Mouse (Mus musculus): Measurements from ENCODE around the gene Zdhhc5.
A peak's percentile ranks its signal among the peaks of the same experiment; 100 is the strongest.

Gene Zdhhc5

GRCm38 (mm10) chr2:84714811-84715561 lies at the start of gene Zdhhc5:
TSS of gene Zdhhc5 (minus strand) at chr2:84715180.
- DNase-seq, result peak; percentile 98 to 99

- no peak for DNase-seq
These were observed 47.8 kb upstream of the Zdhhc5 start for GRCm38 (mm10) chr2:84762818-84763217.

GRCm38 (mm10) chr2:84762295-84762694 lies 47.3 kb upstream of the Zdhhc5 start:
- DNase-seq, result no peak

DNA sequence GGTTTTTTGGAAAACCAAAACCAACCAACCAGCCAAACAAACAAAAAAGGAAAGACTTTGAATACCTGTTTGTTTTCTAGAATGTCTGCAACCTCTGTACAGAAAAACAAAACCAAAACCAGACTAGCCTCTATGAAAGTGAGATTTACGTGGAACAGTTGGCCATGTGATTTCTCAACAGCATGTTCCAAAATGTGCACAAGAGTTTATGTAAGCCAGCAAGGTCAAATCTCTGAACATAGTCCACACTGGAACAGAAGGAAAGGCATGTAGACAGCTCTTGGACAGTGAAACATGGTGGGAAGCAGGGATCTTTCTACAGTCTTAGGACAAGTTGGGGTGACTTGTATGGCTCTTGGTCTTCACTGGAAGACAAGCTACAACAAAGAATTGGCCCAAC lies 46.9 kb upstream of the Zdhhc5 start:
- no peak for DNase-seq

DNA sequence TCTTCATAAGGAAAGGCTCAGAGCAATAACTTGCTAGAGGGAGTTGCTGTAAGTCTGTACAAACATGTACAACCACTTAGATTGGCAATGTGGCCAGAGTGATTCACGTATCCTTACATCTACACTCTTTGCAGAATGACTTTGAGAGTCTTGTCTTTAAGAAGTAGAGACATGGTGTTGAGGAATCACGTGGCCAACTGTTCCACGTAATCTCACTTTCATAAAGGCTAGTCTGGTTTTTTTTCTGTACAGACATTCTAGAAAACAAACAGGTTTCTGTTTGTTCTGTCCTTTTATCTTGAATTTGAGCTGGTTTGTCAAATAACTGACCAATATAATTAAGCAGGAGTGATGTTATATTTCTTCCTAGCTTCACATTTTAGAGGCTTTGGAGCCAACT lies 46.3 kb upstream of the Zdhhc5 start:
- DNase-seq, result no peak

- no peak for DNase-seq
These were observed 45.8 kb upstream of the Zdhhc5 start for GRCm38 (mm10) chr2:84760777-84761176.

DNA sequence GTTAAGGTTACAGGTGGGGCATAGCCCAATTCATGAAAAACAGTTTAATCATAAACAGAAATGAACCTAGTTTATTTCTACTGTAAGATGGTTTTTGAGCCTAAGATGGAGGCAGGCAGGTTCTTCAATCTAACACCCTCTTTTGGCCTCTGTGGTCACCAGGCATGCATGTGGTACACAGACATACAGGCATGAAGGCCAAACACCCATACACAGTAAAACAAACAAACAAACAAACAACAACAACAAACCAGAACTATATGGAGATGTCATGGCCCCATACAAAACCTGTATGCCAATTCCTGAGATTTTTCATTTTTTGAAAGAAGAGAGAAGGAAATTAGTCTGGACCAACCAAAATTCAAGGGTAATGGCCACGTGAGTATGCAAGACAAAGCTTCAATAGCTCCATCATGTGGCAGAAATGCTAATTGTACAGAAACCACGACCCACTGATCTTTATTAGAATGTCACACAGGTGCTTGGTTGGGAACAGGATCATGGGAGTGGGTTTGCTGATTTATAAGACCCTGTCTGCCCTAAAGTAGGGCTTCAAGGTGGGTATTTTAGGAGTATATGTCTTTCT lies 43.7 kb upstream of the Zdhhc5 start:
- peak in 1 of 2 experiments; percentile 48 for DNase-seq

DNA sequence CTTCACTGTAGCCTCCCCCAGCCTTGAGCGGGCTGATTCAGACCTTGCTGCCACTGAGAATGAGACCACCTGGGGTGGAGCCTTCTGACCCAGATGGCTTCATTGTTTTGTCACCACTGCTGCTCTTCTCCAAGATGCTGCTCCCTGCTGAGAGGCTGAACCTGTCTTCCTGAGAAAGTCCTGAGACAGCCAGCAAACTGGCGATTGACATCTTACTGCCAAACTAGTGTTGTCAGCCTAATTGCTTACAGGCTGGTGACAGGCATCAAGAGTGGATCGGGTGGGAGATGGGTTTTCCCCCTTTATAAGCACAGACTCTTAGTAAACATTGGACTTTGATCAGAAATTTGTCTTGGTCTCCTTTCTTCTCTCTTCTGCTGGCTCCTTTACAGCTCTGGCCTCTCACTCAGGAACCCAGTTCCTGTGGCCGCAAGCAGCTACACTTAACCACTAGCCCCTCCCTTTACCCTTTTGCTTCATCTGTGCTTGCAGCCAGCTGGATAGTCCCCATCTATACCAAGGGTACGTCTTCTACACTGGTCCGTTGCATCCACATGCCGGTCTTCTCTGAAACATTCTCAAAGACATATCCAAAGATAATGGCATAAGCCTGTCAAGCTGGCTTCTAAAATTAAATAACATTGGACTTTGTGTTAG lies 42.2 kb upstream of the Zdhhc5 start:
- DNase-seq, result no peak

DNA sequence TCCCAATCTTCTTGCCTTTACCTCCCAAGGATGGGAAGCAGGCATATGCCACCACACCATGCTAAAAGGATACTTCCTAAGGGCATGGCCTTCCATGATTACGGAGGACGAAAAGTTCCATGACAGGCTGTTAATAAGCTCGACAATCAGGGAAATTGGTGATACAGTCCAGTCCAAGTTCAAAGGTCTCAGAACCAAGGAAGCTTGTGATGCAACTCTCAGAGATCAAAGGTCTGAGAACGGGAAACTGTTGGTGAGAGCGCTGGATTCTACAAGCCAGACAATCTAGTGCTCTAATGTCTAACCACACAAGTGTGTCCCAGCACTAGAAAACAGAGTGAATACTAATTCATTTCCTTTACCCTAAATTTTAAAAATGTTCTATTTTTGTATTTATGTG lies 41.3 kb upstream of the Zdhhc5 start:
- DNase-seq, result no peak

DNA sequence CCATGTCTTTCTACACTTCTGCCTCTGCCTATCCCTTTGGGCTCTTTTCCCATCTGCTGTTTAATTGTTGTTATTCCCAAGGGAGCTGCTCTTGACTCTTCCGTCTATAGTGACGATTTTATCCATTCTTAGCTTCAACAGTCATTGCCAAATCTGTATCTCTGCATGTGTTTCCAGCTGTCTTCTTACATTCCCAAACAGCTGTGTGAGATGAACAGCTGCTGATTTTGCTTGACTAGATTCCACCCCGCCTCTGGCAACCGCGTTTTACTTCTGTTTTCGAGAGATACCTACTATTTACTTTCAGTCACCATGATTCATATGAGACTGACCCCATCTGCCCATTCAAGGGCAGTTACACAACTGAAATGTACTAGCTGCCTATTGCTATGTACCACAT lies 35.1 kb upstream of the Zdhhc5 start:
- peak; percentile 38 to 46 for DNase-seq

- DNase-seq, result peak in 1 of 2 experiments; percentile 31
These were observed 29.1 kb upstream of the Zdhhc5 start for GRCm38 (mm10) chr2:84744126-84744525.

DNA sequence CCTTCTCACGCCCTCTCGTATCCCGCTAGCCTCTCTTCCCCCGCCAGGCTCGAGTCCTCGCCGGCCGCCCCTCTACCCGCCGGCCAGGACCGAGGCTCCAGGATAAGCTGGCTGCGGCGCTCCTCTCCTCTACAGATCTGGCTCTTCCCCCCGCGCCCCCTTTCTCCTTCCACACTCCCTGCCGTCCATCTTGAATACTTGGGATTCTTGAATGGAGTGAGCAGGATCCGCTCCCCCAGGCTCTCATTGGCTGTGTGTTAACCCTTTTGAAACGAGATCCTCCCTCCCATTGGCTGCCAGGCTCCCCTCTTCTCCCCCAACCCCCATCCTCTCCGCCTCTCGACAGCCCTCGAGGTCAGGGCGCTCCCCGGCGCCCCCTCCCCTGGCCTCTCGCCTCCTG lies 28.6 kb upstream of the Zdhhc5 start, which contains the start of gene Gm19426:
Gm19426 (minus strand) TSS at position 95 of the 400 bp plus-strand sequence.
- peak; percentile 77 to 84 for DNase-seq

GRCm38 (mm10) chr2:84742451-84743283 lies 27.7 kb upstream of the Zdhhc5 start:
- DNase-seq, result peak in 1 of 2 experiments; percentile 9

GRCm38 (mm10) chr2:84741841-84742450 lies 27.0 kb upstream of the Zdhhc5 start:
- DNase-seq, result peak; percentile 54 to 66

DNA sequence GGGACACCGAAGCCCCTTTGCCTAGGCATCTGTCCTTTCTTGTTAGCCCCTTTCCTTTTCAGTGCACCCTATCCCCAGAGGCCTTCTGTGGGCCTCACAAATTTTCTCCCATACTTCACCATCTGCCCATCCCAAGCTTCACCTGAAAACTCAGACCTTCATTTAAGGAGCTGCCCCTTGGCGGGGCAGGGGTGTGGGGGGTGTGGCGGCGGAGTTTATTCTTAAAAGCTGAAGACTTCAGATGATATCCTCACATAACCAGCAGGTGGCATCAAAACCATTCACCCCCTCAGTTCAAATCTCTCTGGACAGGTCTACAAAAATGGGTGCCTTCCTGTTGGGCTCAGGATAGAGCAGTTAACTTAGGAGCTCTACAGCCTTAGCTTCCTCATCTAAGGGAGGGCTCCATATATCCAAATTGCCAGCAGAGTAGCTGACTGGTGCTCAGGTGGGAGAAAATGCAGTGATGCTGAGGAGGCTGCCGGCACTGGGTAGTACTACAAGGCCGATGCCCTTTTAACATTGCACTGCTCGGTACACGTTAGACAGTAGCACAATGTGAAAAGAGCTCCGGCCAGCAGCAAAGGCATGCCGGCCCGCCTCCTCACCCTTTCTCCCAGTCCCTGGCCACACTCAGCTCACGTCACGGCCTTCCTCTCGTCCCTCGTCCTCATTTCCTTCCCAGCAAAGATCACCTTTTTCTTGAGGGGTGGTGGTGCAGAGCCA lies 25.8 kb upstream of the Zdhhc5 start:
- peak in 1 of 2 experiments; percentile 15 for DNase-seq

GRCm38 (mm10) chr2:84738271-84738911 lies 23.4 kb upstream of the Zdhhc5 start:
- peak; percentile 35 to 63 for DNase-seq

GRCm38 (mm10) chr2:84737451-84737925 lies 22.5 kb upstream of the Zdhhc5 start:
- no peak for DNase-seq

DNA sequence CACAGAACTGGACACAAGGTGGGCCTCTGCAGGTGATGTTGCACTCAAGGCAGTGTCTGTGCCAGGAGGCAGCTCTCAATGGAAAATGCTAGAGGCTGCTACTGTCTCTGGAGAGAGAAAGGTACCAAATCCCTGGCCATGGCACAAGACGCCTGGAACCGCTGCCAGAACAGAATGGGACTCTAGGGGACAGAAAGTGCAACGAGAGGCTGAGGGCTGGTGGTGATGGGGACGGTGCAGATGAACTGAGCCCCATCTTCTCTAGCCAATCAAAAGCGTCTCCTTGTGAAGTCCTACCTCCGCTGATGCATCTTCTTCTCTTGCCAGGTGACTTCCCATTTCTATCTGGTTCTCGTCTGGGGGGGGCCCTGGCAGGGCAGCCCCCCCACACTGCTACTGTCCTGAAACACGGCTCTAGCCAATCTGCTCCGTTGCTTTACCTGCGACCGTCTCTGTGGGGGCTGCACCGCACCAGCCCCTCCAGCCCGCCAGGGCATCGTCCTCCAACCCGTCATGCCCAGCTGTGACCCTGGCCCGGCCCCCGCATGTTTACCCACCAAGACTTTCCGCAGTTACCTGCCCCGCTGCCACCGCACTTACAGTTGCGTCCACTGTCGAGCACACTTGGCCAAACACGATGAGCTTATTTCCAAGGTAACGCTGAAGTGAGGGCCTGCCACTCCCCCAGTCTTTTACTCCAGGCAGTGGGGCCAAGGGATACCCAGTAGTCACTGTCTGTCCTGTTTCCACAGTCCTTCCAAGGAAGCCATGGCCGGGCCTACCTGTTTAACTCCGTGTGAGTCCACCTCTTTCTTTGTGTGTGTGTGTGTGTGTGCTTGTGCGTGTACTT lies 21.6 kb upstream of the Zdhhc5 start:
- DNase-seq, result no peak

GRCm38 (mm10) chr2:84735346-84735920 lies 20.5 kb upstream of the Zdhhc5 start:
- DNase-seq, result no peak

DNA sequence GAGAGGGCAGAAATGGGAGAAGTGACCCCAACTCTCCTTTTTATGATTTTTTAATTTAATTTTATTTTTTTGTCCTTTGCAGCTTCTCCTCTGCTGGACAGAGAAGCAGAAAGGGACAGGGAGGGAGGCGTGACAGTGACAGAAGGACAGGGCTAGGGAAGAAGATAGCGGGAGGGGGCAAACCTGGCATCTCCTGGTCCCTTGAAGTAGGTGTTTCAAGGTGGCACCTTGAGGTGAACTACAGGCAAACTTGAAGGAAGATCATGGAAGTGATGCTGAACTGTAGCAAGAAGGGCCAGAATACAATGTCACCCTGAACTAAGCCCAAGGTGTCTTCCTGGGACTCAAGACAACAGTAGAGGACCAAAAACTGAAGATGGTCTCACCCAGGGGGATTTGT lies 19.9 kb upstream of the Zdhhc5 start:
- no peak for DNase-seq

All from lung, adult 18-20 months (tissue).